Mouse (Mus musculus): Measurements from ENCODE around the gene Prkg2. TPM values are rescaled to one million over a fixed set of nuclear protein-coding genes. Genes with fewer than 3 reads are reported as not detected.

Gene Prkg2
- polyA plus RNA-seq, 1 experiment from 2014 or later, result 41.1 TPM

GRCm38 (mm10) chr5:98882096-98882495 lies 155.1 kb downstream of the Prkg2 start:
- no peak for ATAC-seq
- Histone ChIP-seq H3K27me3 (replicated peaks) (no peaks in the 10 kb centered on the region), H3K4me2 (replicated peaks) (no peak overlapping the region), H3K9ac (no peak overlapping the region), H3K36me3 (no peaks in the 10 kb centered on the region), H3K9me3 (no peaks in the 10 kb centered on the region), H3K4me3 (replicated peaks) (no peak overlapping the region), H3K4me1 (replicated peaks) (no peaks in the 10 kb centered on the region), H3K27ac (no peak overlapping the region)
- 49% methylated on average over 3 of the region's 3 CpGs for WGBS

Other genes with a start within 250 kb of the Prkg2 start
- gene Bmp3, start 182.9 kb downstream of the Prkg2 start, polyA plus RNA-seq (2015; fragmentation: Nextera tagmentation; extraction: Ambion mirVana), result 10.5 and 12.0 TPM in 2 replicates